Mouse (Mus musculus): ENCODE results near the gene Nt5dc3.

DNA sequence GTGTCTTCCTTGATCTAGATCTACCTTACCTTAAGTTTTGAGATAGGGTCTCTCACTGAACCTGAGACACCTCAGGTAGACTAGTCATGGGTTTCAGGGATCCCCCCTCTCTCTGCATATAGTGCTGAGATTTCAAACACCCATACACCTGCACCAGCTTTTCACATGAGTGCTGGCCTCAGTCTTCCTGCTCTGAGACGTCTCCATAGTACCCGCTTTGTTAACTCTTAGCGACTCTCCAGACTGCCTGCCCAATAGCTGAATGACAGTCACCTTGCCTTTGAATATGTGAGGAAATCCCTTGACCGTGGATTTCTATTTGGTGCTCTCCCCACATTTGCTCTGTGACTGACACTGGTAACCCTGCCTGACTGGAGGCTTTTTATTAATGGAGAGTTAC is 15.4 kb downstream of the Nt5dc3 start:
- no peak for TF ChIP-seq TAL1 (IDR thresholded peaks at IDR 0.05; ENCODE audit: low read length)
- no peak for TF ChIP-seq GATA1 (IDR thresholded peaks at IDR 0.05; ENCODE audit: low read length)

Data from erythroblast, embryonic 14.5 days (primary cell).